Mouse (Mus musculus) forebrain, embryonic 12.5 days (tissue): ENCODE results near the gene Smim15. TPM values are rescaled to one million over a fixed set of nuclear protein-coding genes. Genes with fewer than 3 reads are reported as not detected.

ENCODE experiments used
- ATAC-seq: fragments of 200-750 bp; cut with Nextera tagmentation; 2 replicates; pipeline ENCODE4 v1.8.0; 2017; ENCODE audit warnings: moderate TSS enrichment; ENCODE audit not compliant: low FRiP score
- H3K27ac ChIP-seq: fragments of 300-500 bp; sonication (generic); 2 replicates; pipeline ENCODE4 v1.5.1; 2016; ENCODE audit warnings: mild to moderate bottlenecking
- H3K27me3 ChIP-seq: fragments of 300-500 bp; sonication (generic); 2 replicates; pipeline ENCODE4 v1.6.1; 2016; ENCODE audit warnings: mild to moderate bottlenecking
- H3K36me3 ChIP-seq: fragments of 300-500 bp; sonication (generic); replicated peaks from 2 replicates; pipeline ENCODE4 v1.6.1; 2016; ENCODE audit warnings: mild to moderate bottlenecking
- H3K4me1 ChIP-seq: fragments of 300-500 bp; sonication (generic); 2 replicates; pipeline ENCODE4 v1.6.1; 2016
- H3K4me2 ChIP-seq: fragments of 300-500 bp; sonication (generic); 2 replicates; pipeline ENCODE4 v1.6.1; 2016; ENCODE audit warnings: mild to moderate bottlenecking, moderate library complexity
- H3K4me3 ChIP-seq: fragments of 300-500 bp; sonication (generic); replicated peaks from 2 replicates; pipeline ENCODE4 v1.5.1; 2016; ENCODE audit warnings: mild to moderate bottlenecking
- H3K9ac ChIP-seq: fragments of 300-500 bp; sonication (generic); 2 replicates; pipeline ENCODE4 v1.6.1; 2016; ENCODE audit warnings: mild to moderate bottlenecking
- H3K9me3 ChIP-seq: fragments of 300-500 bp; sonication (generic); 2 replicates; pipeline ENCODE4 v1.6.1; 2016
- WGBS: fragments of 180-500 bp; shearing (Covaris S2); methylation state at CpG from one replicate; pipeline ENCODE4 v1.1.7; 2016; 5-methylcytosine and 5-hydroxymethylcytosine counted together
- polyA plus RNA-seq: library from polyadenylated mRNA; unstranded; fragments of >200 nt; fragmentation: Nextera tagmentation; extraction: Ambion mirVana; gene quantifications from 2 replicates; pipeline ENCODE4 v1.2.1, GENCODE M21; 2016

Smim15 gene
- polyA plus RNA-seq, 1 experiment from 2014 or later: 54.4 TPM

DNA sequence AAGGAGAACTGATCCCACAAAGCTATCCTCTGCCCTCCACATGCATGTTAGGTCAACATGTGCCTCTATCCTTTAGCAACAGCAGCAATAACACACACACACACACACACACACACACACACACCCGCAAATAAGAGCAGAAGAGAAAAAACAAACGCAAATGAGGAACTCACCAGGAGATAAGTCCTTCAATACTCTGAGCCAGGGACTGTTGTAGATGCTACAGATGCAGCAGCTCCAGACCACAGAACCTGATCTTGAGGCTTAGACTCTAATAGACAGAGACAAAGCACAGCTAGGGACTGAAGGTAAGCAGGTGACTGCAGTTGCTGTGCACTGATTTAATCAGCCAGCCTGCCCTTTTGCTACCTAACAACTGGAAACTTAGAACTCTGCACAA, 21.8 kb downstream of the Smim15 start:
- H3K36me3 ChIP-seq: no peaks in the 10 kb centered on the region
- no peak for ATAC-seq
- H3K9me3 ChIP-seq: no peaks in the 10 kb centered on the region
- no peak overlapping the region for H3K27ac ChIP-seq
- H3K4me3 ChIP-seq: no peak overlapping the region
- H3K27me3 ChIP-seq: peaks cover 17% of the 10 kb centered on the region
- H3K4me1 ChIP-seq: peaks cover 23% of the 10 kb centered on the region
- H3K9ac ChIP-seq: no peak overlapping the region
- no peak overlapping the region for H3K4me2 ChIP-seq
- 89% methylated on average over 1 of the region's 2 CpGs for WGBS

DNA sequence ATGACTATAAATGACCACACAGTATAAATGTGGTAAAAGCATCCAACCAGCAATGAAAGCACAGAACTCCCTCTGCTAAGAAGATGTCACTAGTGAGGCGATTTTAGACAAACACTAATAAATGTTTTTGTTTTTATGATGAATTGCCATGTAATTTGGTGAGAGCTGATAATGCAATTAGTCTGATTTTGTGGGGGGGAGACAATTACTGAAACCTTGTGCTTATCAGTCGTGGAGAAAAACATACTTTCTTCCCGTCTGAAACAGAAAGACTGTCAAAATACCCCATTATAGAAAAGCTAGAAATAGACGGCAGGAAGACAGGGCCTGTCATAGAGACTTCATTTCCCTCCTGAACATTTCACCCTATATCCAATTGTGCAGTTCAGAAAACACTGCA, 24.9 kb downstream of the Smim15 start:
- no peaks in the 10 kb centered on the region for H3K27me3 ChIP-seq
- H3K4me2 ChIP-seq: no peak overlapping the region
- H3K4me3 ChIP-seq: no peak overlapping the region
- no peak overlapping the region for H3K9ac ChIP-seq
- peaks cover 3% of the 10 kb centered on the region for H3K4me1 ChIP-seq
- ATAC-seq: no peak
- no peaks in the 10 kb centered on the region for H3K36me3 ChIP-seq
- 74% methylated on average over 4 of the region's 4 CpGs for WGBS
- H3K27ac ChIP-seq: no peak overlapping the region
- no peaks in the 10 kb centered on the region for H3K9me3 ChIP-seq

DNA sequence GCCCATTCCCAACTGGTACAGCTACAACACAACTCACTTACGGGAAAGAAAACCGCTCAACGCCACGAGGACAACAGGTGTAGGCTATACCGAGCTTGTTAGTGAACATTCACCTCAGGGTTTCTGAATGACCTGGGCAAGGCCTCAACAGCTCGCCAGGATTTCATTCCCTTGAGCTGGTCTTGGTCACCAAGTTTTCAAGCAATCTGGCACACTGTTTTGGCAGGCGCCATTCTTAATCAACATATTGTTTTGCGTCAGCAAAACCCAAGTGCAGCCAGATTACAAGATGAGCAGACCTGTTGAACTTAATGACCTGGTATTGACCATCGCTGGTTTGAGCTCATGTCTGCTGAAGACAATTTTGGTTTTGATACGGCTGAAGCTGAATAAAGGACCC, 25.9 kb downstream of the Smim15 start:
- WGBS: 95% methylated on average over 10 of the region's 10 CpGs
- H3K9ac ChIP-seq: no peak overlapping the region
- no peaks in the 10 kb centered on the region for H3K9me3 ChIP-seq
- no peak overlapping the region for H3K4me3 ChIP-seq
- H3K27me3 ChIP-seq: no peaks in the 10 kb centered on the region
- no peaks in the 10 kb centered on the region for H3K4me1 ChIP-seq
- ATAC-seq: no peak
- H3K36me3 ChIP-seq: no peaks in the 10 kb centered on the region
- no peak overlapping the region for H3K4me2 ChIP-seq
- H3K27ac ChIP-seq: no peak overlapping the region

DNA sequence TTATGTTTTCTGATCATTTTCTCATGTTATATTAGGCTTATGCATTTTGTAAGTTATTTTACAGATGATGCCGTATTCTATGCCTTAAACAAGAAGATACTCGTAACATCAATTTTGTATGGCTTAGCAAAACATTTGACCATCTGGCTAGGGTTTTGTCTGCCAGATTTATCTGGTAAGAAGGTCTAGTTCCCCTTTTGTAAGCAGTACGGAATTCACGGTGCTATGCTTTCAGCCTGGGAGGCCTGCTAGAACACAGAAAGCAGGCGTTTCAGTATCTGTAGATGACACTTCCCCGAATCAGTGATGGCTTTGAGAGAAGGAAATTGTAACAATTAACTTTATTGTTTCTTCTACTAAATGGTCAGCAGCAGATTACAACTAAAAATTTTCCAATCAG, 33.2 kb downstream of the Smim15 start:
- H3K27ac ChIP-seq: no peak overlapping the region
- H3K9ac ChIP-seq: no peak overlapping the region
- 86% methylated on average over 6 of the region's 6 CpGs for WGBS
- H3K36me3 ChIP-seq: no peaks in the 10 kb centered on the region
- H3K4me2 ChIP-seq: no peak overlapping the region
- ATAC-seq: no peak
- H3K9me3 ChIP-seq: no peaks in the 10 kb centered on the region
- no peaks in the 10 kb centered on the region for H3K4me1 ChIP-seq
- H3K27me3 ChIP-seq: no peaks in the 10 kb centered on the region
- no peak overlapping the region for H3K4me3 ChIP-seq

DNA sequence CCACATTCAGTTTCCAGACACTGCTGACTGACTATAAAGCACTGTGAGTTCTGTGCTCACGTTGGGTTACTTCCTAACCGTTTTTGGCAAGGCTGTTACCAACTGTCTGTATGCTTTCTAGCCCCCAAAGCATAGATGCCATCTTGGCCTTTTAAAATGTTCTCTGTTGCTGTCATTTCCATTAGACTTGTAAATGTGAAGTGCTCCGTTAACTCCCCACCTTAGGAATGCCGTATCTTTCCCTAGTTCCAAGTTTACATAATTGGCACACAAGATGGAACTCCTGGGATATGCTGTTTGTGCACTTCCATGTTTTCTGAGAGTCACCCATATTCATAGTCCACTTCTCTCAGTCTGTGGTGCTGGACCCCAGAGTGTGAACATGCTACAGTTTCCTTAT, 33.7 kb downstream of the Smim15 start:
- ATAC-seq: no peak
- H3K9me3 ChIP-seq: no peaks in the 10 kb centered on the region
- H3K9ac ChIP-seq: no peak overlapping the region
- no peaks in the 10 kb centered on the region for H3K36me3 ChIP-seq
- no peaks in the 10 kb centered on the region for H3K4me1 ChIP-seq
- no peak overlapping the region for H3K27ac ChIP-seq
- 89% methylated on average over 4 of the region's 4 CpGs for WGBS
- no peak overlapping the region for H3K4me3 ChIP-seq
- no peak overlapping the region for H3K4me2 ChIP-seq
- no peaks in the 10 kb centered on the region for H3K27me3 ChIP-seq

DNA sequence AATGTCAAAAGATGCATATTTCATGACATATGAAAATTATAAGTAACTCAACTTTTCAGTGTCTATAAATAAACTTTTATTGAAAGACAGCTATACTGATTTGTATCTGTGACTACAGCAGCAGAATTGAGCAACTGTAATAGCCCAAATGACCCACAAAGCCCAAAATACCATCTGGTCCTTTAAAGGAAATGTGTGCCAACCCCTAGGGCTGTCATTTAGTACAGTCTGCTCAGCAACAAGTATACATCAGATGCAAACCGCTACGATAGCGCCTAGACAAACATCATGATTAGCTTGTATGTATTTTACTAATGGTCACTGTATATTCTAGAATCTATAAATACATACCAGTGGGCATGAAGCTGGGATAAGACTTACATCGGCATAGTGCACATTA, 39.8 kb downstream of the Smim15 start:
- Histone ChIP-seq H3K9me3 (no peaks in the 10 kb centered on the region), H3K4me1 (no peaks in the 10 kb centered on the region), H3K36me3 (no peaks in the 10 kb centered on the region), H3K4me2 (no peak overlapping the region), H3K9ac (no peak overlapping the region), H3K27me3 (no peaks in the 10 kb centered on the region), H3K27ac (no peak overlapping the region), H3K4me3 (no peak overlapping the region)
- no peak for ATAC-seq
- 99% methylated on average over 4 of the region's 4 CpGs for WGBS

DNA sequence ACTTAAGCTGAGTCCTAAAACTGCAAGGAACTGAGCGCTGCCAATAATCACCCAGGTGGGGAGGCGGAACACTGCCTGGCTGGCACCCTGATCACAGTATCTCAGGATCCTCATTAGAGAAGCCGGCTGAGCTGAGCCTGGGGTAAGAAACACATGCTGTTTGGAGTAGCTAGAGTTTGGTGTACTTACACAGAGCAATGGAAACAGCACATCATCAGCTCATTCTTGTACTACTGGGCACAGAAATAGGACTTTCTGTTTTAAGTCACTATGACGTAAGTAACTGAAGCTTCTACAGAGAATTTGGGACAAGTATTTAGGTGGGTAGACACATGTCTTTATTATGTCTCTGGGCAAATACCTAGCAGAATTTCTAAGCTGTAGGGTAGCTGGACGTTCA, 41.8 kb downstream of the Smim15 start:
- Histone ChIP-seq H3K9me3 (no peaks in the 10 kb centered on the region), H3K4me2 (no peak overlapping the region), H3K4me3 (no peak overlapping the region), H3K4me1 (no peaks in the 10 kb centered on the region), H3K9ac (no peak overlapping the region), H3K27me3 (no peaks in the 10 kb centered on the region), H3K36me3 (no peaks in the 10 kb centered on the region), H3K27ac (no peak overlapping the region)
- ATAC-seq: no peak
- 85% methylated on average over 5 of the region's 5 CpGs for WGBS

DNA sequence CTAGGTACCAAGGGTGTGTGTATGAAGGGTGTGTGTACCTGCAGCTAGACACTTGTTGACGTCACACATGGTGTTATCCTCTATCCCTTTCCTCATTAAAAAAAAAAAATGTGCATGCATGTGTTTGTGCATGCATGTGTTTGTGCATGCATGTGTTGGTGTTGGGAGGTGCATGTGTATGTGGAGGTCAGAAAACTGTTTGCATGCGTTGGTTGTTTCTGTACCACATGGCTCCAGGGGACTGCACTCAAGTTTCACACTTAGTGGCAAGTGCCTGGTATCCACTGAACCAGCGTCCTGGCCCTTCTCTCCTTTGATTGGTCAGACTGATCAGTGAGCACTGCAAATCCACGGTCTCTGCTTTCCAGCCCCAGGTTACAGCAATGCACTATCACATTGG, 42.5 kb downstream of the Smim15 start:
- no peak for ATAC-seq
- Histone ChIP-seq H3K4me3 (no peak overlapping the region), H3K9ac (no peak overlapping the region), H3K9me3 (no peaks in the 10 kb centered on the region), H3K4me2 (no peak overlapping the region), H3K4me1 (no peaks in the 10 kb centered on the region), H3K27me3 (no peaks in the 10 kb centered on the region), H3K27ac (no peak overlapping the region), H3K36me3 (no peaks in the 10 kb centered on the region)
- 77% methylated on average over 4 of the region's 4 CpGs for WGBS

DNA sequence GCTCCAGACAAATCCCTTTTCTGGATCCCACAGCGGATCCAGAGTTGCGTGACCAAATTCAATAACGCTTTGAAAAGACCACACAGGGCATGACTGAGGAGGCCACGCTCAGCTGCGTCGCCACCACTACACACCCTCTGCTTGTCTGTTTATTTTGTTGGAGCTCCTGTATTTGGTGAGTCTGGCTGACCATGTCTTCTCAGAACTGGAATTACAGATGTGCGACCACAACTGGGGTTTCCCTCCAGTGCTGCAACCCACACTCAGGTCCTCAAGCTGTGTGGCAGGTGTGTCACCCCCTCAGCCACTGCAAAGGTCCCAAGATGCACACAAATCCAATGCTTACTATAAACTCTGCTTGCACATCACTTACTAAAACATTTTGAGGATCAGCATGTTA, 48.0 kb downstream of the Smim15 start:
- no peaks in the 10 kb centered on the region for H3K9me3 ChIP-seq
- no peaks in the 10 kb centered on the region for H3K4me1 ChIP-seq
- ATAC-seq: no peak
- H3K27ac ChIP-seq: no peak overlapping the region
- H3K4me2 ChIP-seq: no peak overlapping the region
- 92% methylated on average over 7 of the region's 7 CpGs for WGBS
- H3K36me3 ChIP-seq: no peaks in the 10 kb centered on the region
- H3K27me3 ChIP-seq: no peaks in the 10 kb centered on the region
- no peak overlapping the region for H3K9ac ChIP-seq
- H3K4me3 ChIP-seq: no peak overlapping the region

DNA sequence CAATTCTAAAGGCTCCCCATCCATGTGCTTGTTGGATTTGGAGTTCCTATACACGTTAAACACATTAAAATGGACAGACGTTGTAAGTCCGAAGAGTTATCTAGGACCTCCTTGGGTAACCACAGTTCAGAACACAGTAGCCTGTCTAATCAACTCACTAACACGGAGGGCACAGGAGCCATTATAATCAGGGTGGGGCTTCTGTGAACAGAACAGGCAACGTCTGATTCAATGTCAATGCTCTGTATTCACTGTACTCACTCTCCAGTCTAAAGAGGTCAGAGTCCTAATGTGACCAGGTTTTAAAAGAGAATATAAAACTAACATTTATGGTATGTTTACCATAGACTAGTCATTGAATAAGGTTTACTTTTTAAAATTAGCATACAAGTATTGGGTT, 50.4 kb downstream of the Smim15 start:
- WGBS: 88% methylated on average over 5 of the region's 5 CpGs
- Histone ChIP-seq H3K27me3 (no peaks in the 10 kb centered on the region), H3K4me2 (no peak overlapping the region), H3K9ac (no peak overlapping the region), H3K9me3 (no peaks in the 10 kb centered on the region), H3K36me3 (no peaks in the 10 kb centered on the region), H3K4me1 (no peaks in the 10 kb centered on the region), H3K27ac (no peak overlapping the region), H3K4me3 (no peak overlapping the region)
- no peak for ATAC-seq

DNA sequence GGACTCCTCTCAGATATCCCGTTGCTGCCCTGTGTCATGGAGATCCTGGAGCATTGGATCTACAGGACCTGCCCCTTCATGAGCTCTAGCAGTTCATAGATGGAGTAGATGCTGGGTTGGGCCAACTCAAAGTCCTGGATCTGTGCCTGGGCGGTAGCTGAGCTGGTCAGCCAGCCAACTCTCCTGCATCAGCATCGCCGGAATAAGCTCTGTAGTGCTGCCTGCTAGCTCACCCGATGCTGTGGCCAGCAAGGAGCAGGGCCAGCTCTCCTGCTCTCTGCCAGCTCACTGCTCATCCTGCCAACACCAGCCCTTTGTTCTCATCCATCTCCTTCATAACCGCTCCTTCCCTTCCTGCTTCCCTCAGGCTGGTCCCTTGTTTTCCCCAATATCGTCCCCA, 51.4 kb downstream of the Smim15 start:
- Histone ChIP-seq H3K4me2 (no peak overlapping the region), H3K27me3 (no peaks in the 10 kb centered on the region), H3K9me3 (no peaks in the 10 kb centered on the region), H3K4me1 (no peaks in the 10 kb centered on the region), H3K9ac (no peak overlapping the region), H3K4me3 (no peak overlapping the region), H3K27ac (no peak overlapping the region), H3K36me3 (no peaks in the 10 kb centered on the region; the same call in 1 of the 2 replicates)
- WGBS: 88% methylated on average over 7 of the region's 7 CpGs
- ATAC-seq: no peak

DNA sequence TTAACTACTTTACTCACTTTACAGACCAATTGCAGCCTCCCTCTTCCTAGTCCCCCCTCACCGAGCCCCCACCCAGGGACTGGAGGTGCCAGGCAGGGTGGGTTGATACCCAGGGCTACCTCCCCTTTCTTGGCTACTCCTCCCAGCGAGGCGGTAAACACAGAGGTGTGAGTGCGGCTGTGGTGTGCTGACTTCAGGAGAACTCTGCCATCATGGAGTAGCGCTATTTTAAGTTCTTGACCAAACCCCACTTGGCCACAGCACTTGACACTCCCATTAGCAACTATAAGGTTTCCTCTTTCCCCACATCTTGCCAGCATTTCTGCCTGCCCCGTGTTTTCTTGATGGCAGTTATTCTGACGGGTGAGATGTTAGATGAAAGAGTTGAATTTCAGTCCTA, 52.2 kb downstream of the Smim15 start:
- H3K27me3 ChIP-seq: no peaks in the 10 kb centered on the region
- WGBS: 86% methylated on average over 7 of the region's 7 CpGs
- H3K27ac ChIP-seq: no peak overlapping the region

More for the DNA sequence above, 52.2 kb downstream of the Smim15 start:
- H3K9ac ChIP-seq: no peak overlapping the region
- ATAC-seq: no peak
- no peaks in the 10 kb centered on the region for H3K9me3 ChIP-seq
- H3K4me1 ChIP-seq: no peaks in the 10 kb centered on the region
- H3K36me3 ChIP-seq: no peaks in the 10 kb centered on the region; the same call in 1 of the 2 replicates
- H3K4me2 ChIP-seq: no peak overlapping the region
- H3K4me3 ChIP-seq: no peak overlapping the region
